Mouse (Mus musculus) spleen, adult 2 months (tissue): ENCODE results near the gene Oprm1.

ENCODE experiments used
- CTCF ChIP-seq: fragments of 200-500 bp; IDR thresholded peaks from 2 replicates; pipeline ENCODE4 v1.5.1; 2011; ENCODE audit warnings: mild to moderate bottlenecking, inconsistent platforms; ENCODE audit not compliant: insufficient read depth, insufficient read length, insufficient replicate concordance; ENCODE audit errors: extremely low read depth
- POLR2A ChIP-seq: fragments of 200-500 bp; IDR thresholded peaks from 2 replicates; pipeline ENCODE4 v1.6.1; 2011; ENCODE audit warnings: low read depth, low read length, inconsistent platforms

GRCm38 (mm10) chr10:7047288-7047918, 289.1 kb downstream of the Oprm1 start:
- TF ChIP-seq CTCF (no peak), POLR2A (no peak)
